Mouse (Mus musculus): ENCODE measurements around the gene Camkmt. TPM values are rescaled to one million over a fixed set of nuclear protein-coding genes. Genes with fewer than 3 reads are reported as not detected.

Gene Camkmt
- polyA plus RNA-seq, 1 experiment from 2014 or later = 20.4 TPM

GRCm38 (mm10) chr17:85319779-85320300 lies 229.5 kb downstream of the Camkmt start:
- Histone ChIP-seq H3K27ac (no peak overlapping the region), H3K4me3 (replicated peaks; ENCODE audit: low read length) (no peak overlapping the region), H3K4me2 (replicated peaks) (no peak overlapping the region), H3K36me3 (replicated peaks; ENCODE audit: control insufficient read depth, insufficient read depth) (no peaks in the 10 kb centered on the region), H3K4me1 (replicated peaks; ENCODE audit: control insufficient read depth, insufficient read depth, low read length) (no peaks in the 10 kb centered on the region), H3K9ac (no peak overlapping the region), H3K27me3 (ENCODE audit: control insufficient read depth, insufficient read depth, low read length) (no peaks in the 10 kb centered on the region), H3K9me3 (ENCODE audit: control insufficient read depth, low read length) (no peaks in the 10 kb centered on the region)
- ATAC-seq (ENCODE audit: low FRiP score) (no peak), DNase-seq (ENCODE audit: low spot score) (no peak)
- 68% methylated on average over 8 of the region's 8 CpGs for WGBS

DNA sequence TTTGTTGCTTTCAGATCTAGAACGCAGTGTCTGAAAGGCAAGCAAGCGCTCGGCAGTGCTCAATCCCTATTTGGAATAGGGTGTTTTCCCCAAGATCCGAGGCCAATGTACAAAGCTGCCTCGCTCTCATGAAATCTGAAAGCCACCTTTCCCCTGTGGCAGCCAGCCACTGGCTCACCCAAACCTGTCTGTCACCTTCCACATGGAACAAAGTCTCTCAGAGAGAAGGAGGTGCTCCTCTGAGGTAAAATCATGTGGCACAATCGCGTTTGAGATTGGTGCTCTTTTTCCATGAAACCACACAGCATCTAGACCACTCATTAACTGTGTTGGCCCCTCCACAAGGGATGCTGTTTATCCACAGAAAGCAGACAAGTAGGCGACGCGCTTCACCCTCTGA lies 238.5 kb downstream of the Camkmt start:
- Histone ChIP-seq H3K4me3 (replicated peaks; ENCODE audit: low read length) (no peak overlapping the region), H3K9me3 (ENCODE audit: control insufficient read depth, low read length) (no peaks in the 10 kb centered on the region), H3K27me3 (ENCODE audit: control insufficient read depth, insufficient read depth, low read length) (no peaks in the 10 kb centered on the region), H3K4me2 (replicated peaks) (no peak overlapping the region), H3K36me3 (replicated peaks; ENCODE audit: control insufficient read depth, insufficient read depth) (no peaks in the 10 kb centered on the region), H3K9ac (no peak overlapping the region), H3K4me1 (replicated peaks; ENCODE audit: control insufficient read depth, insufficient read depth, low read length) (no peaks in the 10 kb centered on the region), H3K27ac (no peak overlapping the region)
- no peak for DNase-seq (ENCODE audit: low spot score)
- WGBS = 90% methylated on average over 10 of the region's 10 CpGs
- no peak for ATAC-seq (ENCODE audit: low FRiP score)

- Histone ChIP-seq H3K4me2 (replicated peaks) (no peak overlapping the region), H3K4me1 (replicated peaks; ENCODE audit: control insufficient read depth, insufficient read depth, low read length) (no peaks in the 10 kb centered on the region), H3K4me3 (replicated peaks; ENCODE audit: low read length) (no peak overlapping the region), H3K9ac (no peak overlapping the region), H3K9me3 (ENCODE audit: control insufficient read depth, low read length) (no peaks in the 10 kb centered on the region), H3K27ac (no peak overlapping the region), H3K27me3 (ENCODE audit: control insufficient read depth, insufficient read depth, low read length) (no peaks in the 10 kb centered on the region), H3K36me3 (replicated peaks; ENCODE audit: control insufficient read depth, insufficient read depth) (no peaks in the 10 kb centered on the region)
- ATAC-seq (ENCODE audit: low FRiP score) (no peak), DNase-seq (ENCODE audit: low spot score) (no peak)
- 80% methylated on average over 10 of the region's 10 CpGs for WGBS
Measured at GRCm38 (mm10) chr17:85335464-85335863, 245.1 kb downstream of the Camkmt start.

DNA sequence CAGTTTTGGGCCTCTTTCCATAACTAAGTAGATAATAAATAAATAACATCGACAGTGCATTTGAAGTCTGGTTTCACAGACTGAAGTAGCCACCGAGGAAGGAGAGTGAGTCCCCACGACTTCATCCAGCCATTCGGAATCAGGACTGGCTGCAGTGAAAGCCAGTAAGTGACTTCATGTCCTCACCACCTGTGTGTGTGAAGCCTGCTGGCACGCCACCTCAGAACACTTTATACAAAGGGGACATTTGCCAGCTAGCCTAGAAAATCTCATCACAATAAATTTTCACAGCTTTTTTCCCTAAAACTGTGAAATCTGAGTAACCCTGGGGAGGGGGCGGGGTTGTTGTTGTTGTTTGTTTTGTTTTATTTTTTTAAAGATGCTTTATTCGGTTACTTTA lies 247.3 kb downstream of the Camkmt start:
- 89% methylated on average over 7 of the region's 7 CpGs for WGBS
- Histone ChIP-seq H3K9me3 (ENCODE audit: control insufficient read depth, low read length) (no peaks in the 10 kb centered on the region), H3K4me1 (replicated peaks; ENCODE audit: control insufficient read depth, insufficient read depth, low read length) (no peaks in the 10 kb centered on the region), H3K36me3 (replicated peaks; ENCODE audit: control insufficient read depth, insufficient read depth) (no peaks in the 10 kb centered on the region), H3K4me3 (replicated peaks; ENCODE audit: low read length) (no peak overlapping the region), H3K4me2 (replicated peaks) (no peak overlapping the region), H3K9ac (no peak overlapping the region), H3K27ac (no peak overlapping the region), H3K27me3 (ENCODE audit: control insufficient read depth, insufficient read depth, low read length) (no peaks in the 10 kb centered on the region)
- DNase-seq (ENCODE audit: low spot score) (no peak), ATAC-seq (ENCODE audit: low FRiP score) (no peak)

- Histone ChIP-seq H3K4me1 (replicated peaks; ENCODE audit: control insufficient read depth, insufficient read depth, low read length) (no peaks in the 10 kb centered on the region), H3K27me3 (ENCODE audit: control insufficient read depth, insufficient read depth, low read length) (no peaks in the 10 kb centered on the region), H3K9me3 (ENCODE audit: control insufficient read depth, low read length) (no peaks in the 10 kb centered on the region), H3K27ac (no peak overlapping the region), H3K36me3 (replicated peaks; ENCODE audit: control insufficient read depth, insufficient read depth) (no peaks in the 10 kb centered on the region), H3K9ac (0 out of 2 replicates have a peak overlapping the region, but pooled peaks have one; percentile 29), H3K4me2 (replicated peaks) (peak overlapping the region; percentile 35), H3K4me3 (replicated peaks; ENCODE audit: low read length) (no peak overlapping the region)
- no peak for ATAC-seq (ENCODE audit: low FRiP score)
- DNase-seq (ENCODE audit: low spot score) = no peak
- 26% methylated on average over 18 of the region's 18 CpGs for WGBS
Measured at GRCm38 (mm10) chr17:85341134-85341700, 250.9 kb downstream of the Camkmt start.

- no peaks in the 10 kb centered on the region for H3K9me3 ChIP-seq (ENCODE audit: control insufficient read depth, low read length)
- no peak overlapping the region for H3K4me3 ChIP-seq (replicated peaks; ENCODE audit: low read length)
- H3K4me2 ChIP-seq (replicated peaks) = no peak overlapping the region
- no peak overlapping the region for H3K27ac ChIP-seq
- H3K27me3 ChIP-seq (ENCODE audit: control insufficient read depth, insufficient read depth, low read length) = no peaks in the 10 kb centered on the region
- no peak for DNase-seq (ENCODE audit: low spot score)
- WGBS = 89% methylated on average over 5 of the region's 5 CpGs
- no peaks in the 10 kb centered on the region for H3K4me1 ChIP-seq (replicated peaks; ENCODE audit: control insufficient read depth, insufficient read depth, low read length)
- no peak for ATAC-seq (ENCODE audit: low FRiP score)
- H3K36me3 ChIP-seq (replicated peaks; ENCODE audit: control insufficient read depth, insufficient read depth) = no peaks in the 10 kb centered on the region
- H3K9ac ChIP-seq = no peak overlapping the region
Measured at GRCm38 (mm10) chr17:85342471-85342870, 252.1 kb downstream of the Camkmt start.

- Histone ChIP-seq H3K4me1 (replicated peaks; ENCODE audit: control insufficient read depth, insufficient read depth, low read length) (no peaks in the 10 kb centered on the region), H3K27me3 (ENCODE audit: control insufficient read depth, insufficient read depth, low read length) (no peaks in the 10 kb centered on the region), H3K9me3 (ENCODE audit: control insufficient read depth, low read length) (no peaks in the 10 kb centered on the region), H3K36me3 (replicated peaks; ENCODE audit: control insufficient read depth, insufficient read depth) (no peaks in the 10 kb centered on the region), H3K9ac (no peak overlapping the region), H3K4me3 (replicated peaks; ENCODE audit: low read length) (no peak overlapping the region), H3K4me2 (replicated peaks) (no peak overlapping the region), H3K27ac (no peak overlapping the region)
- 70% methylated on average over 13 of the region's 13 CpGs for WGBS
- DNase-seq (ENCODE audit: low spot score) = no peak
- no peak for ATAC-seq (ENCODE audit: low FRiP score)
Measured at GRCm38 (mm10) chr17:85343435-85343834, 253.1 kb downstream of the Camkmt start.

DNA sequence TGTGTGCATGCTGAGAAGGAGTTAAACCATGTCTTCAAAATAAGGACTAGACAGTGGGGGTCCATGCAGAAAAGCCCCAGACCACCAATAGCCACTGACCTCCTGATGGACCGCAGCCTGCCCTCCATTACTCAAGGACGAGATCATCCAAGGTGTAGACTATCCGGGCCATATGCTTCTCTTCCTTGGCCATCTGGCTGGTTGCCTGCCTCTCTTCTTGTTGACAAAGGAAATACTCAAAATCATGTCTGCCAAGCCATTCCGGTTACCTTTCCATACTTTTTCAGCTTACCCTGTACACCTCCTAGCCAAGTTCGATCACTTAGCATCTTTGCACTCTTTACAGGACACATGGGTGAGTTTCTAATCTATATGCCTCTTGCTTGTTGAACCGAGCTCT lies 256.3 kb downstream of the Camkmt start:
- no peak overlapping the region for H3K4me3 ChIP-seq (replicated peaks; ENCODE audit: low read length)
- H3K4me1 ChIP-seq (replicated peaks; ENCODE audit: control insufficient read depth, insufficient read depth, low read length) = no peaks in the 10 kb centered on the region
- H3K9ac ChIP-seq = no peak overlapping the region
- ATAC-seq (ENCODE audit: low FRiP score) = no peak
- 88% methylated on average over 6 of the region's 6 CpGs for WGBS
- no peak overlapping the region for H3K4me2 ChIP-seq (replicated peaks)
- no peak for DNase-seq (ENCODE audit: low spot score)
- H3K9me3 ChIP-seq (ENCODE audit: control insufficient read depth, low read length) = no peaks in the 10 kb centered on the region
- no peak overlapping the region for H3K27ac ChIP-seq
- H3K27me3 ChIP-seq (ENCODE audit: control insufficient read depth, insufficient read depth, low read length) = no peaks in the 10 kb centered on the region
- H3K36me3 ChIP-seq (replicated peaks; ENCODE audit: control insufficient read depth, insufficient read depth) = no peaks in the 10 kb centered on the region

- Histone ChIP-seq H3K4me3 (replicated peaks; ENCODE audit: low read length) (no peak overlapping the region), H3K9ac (no peak overlapping the region), H3K4me2 (replicated peaks) (no peak overlapping the region), H3K27me3 (ENCODE audit: control insufficient read depth, insufficient read depth, low read length) (no peaks in the 10 kb centered on the region), H3K4me1 (replicated peaks; ENCODE audit: control insufficient read depth, insufficient read depth, low read length) (no peaks in the 10 kb centered on the region), H3K27ac (no peak overlapping the region), H3K36me3 (replicated peaks; ENCODE audit: control insufficient read depth, insufficient read depth) (no peaks in the 10 kb centered on the region), H3K9me3 (ENCODE audit: control insufficient read depth, low read length) (no peaks in the 10 kb centered on the region)
- no peak for DNase-seq (ENCODE audit: low spot score)
- WGBS = 64% methylated on average over 8 of the region's 8 CpGs
- ATAC-seq (ENCODE audit: low FRiP score) = no peak
Measured at GRCm38 (mm10) chr17:85349331-85349935, 259.1 kb downstream of the Camkmt start.
